Mouse (Mus musculus): ENCODE data around the gene Ptprm. TPM values are rescaled to one million over a fixed set of nuclear protein-coding genes. Genes with fewer than 3 reads are reported as not detected.

Ptprm gene
- total RNA-seq, 1 experiment from 2014 or later = not detected

DNA sequence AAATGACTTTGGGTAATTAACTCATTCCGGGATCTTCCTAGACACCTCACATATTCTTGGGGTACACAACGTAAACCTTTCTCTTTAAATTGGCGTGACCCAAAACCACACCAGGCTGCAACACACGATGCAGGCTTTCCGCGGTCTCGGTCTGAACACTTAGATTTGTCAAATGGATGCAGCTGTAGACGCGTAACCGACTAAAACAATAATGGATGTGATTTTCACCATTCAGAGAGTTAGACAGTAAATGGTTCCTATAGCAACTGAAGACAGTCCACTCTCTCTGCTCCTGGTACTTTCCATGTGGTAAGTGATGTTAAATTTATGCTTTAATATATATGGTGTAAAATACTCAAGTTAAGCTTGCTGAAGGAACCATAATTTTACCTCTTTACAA is 300.1 kb downstream of the Ptprm start:
- ATAC-seq (ENCODE audit: extremely low read depth, insufficient number of reproducible peaks, low FRiP score, poor library complexity, severe bottlenecking) = no peak

DNA sequence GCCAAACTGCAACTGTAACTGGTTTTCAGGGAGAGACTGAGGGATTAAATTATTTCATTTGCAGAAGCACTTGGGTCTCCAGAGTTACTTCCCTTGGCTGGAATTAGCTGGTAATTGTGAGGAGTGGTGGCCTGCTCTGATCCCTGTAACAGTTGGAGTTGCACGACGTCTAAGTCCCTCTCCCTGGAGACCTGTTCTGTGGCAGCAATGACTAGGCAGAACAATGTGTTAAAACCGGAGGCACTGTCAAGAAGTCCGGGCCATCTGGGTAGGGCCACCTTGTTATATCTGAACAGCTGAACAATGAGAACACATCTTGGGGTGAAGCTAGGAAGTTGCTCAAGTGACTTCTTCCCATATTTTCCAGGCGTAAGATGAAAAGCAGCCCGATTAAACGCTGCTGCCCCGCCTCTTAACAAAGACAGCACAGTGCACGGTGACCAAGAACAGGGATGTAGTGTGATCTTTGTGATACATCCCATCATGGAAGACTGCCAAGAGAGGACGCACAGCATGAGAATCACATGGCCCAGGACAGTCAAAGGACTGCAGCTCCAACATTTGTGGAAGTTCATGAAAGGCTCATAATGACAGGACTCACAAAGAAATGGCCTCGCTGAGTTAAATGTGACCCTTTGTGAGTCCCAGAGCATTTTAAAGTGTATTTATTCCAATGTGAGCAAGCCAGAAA is 301.5 kb downstream of the Ptprm start:
- ATAC-seq (ENCODE audit: extremely low read depth, insufficient number of reproducible peaks, low FRiP score, poor library complexity, severe bottlenecking) = no peak

DNA sequence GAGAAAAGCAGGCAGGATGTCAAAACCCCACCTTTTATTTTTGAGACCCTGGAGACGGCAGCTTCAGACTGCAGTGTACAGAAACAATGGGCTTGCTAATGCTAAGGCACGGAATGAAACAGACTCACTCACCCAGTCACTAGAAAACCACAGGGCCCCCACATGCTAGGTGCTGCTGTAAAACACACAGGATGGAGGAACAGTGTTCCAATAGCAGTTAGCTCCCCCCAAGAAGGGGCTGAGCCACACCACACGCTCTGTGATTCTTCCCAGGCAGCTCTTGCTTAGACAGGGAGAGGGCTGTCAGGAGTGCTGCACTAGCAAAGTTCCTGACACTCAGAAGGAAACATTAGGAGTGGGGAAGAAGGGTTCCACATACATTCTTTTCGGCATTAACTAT is 306.6 kb downstream of the Ptprm start:
- ATAC-seq (ENCODE audit: extremely low read depth, insufficient number of reproducible peaks, low FRiP score, poor library complexity, severe bottlenecking) = no peak

DNA sequence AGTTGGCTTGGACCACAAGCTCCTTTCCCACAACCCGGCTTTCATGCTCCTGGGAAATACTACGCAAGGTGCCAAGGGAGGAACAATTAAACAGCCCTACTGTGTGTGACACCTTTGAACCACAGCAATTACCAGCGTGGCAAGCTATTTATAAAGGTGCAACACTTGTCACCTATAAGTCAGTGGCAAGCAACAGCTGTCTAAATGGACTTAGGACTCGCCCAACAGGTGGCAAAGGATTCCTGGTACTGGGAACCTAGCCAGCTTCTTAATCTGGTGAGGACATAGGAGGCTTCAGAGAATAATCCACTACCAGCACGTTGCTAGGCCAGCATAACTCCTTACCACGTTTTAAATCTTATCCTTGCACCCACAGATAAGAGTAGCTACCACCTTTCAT is 315.7 kb downstream of the Ptprm start:
- no peak for ATAC-seq (ENCODE audit: extremely low read depth, insufficient number of reproducible peaks, low FRiP score, poor library complexity, severe bottlenecking)

DNA sequence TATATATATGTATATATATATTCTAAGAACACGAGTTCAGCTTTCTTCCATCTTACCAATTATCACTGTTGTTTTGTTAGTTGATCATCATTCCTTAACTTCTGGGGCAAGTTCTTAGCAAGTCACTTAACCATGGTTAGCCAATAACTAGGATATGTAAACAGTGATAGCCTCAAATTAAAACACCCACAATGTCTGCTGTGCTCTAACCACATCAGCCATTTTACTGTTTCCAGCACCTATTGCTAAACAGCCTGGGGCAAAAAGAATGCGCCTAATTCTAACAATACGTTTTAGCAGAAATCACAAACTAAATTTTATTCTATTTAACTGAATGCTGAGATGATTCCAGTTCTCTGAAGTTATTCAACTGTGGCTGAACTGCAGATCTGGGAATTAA is 320.7 kb downstream of the Ptprm start:
- ATAC-seq (ENCODE audit: extremely low read depth, insufficient number of reproducible peaks, low FRiP score, poor library complexity, severe bottlenecking) = no peak

DNA sequence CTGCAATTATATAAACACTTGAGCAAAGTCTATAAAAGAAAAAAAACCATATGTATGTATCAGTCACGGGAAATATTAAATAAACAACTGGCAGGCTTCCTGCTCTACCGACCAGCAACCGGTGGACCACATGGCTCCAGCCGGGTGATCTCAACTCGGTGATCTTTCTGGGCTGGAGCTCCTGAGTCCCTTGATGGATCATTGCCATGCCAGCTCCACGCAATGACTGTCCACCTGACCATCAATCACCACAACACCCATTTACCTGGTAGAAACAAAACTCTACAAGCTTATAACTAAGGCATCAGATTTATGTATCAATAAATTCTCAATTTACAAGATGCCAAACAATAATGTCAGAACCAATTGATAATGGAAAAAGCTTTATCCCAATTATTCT is 322.2 kb downstream of the Ptprm start:
- ATAC-seq (ENCODE audit: extremely low read depth, insufficient number of reproducible peaks, low FRiP score, poor library complexity, severe bottlenecking) = no peak

DNA sequence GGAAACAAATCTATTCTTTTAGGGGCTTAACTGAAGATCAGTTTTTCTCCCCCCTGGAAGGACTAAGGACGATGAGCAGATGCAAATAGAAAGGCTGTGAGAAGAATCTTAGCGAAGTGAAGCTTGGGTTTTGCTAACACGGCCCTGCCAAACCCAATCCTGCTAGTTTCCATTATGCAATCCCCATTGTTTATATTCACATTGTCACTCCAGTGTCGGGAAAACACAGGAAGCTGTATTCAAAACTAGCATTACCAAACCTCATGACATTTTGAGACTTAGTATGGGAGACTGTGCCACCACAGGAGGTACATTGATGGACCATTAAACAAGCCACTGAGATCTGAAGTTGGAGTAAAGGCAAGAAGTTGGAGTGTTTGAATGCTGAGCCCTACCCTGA is 322.9 kb downstream of the Ptprm start:
- no peak for ATAC-seq (ENCODE audit: extremely low read depth, insufficient number of reproducible peaks, low FRiP score, poor library complexity, severe bottlenecking)

DNA sequence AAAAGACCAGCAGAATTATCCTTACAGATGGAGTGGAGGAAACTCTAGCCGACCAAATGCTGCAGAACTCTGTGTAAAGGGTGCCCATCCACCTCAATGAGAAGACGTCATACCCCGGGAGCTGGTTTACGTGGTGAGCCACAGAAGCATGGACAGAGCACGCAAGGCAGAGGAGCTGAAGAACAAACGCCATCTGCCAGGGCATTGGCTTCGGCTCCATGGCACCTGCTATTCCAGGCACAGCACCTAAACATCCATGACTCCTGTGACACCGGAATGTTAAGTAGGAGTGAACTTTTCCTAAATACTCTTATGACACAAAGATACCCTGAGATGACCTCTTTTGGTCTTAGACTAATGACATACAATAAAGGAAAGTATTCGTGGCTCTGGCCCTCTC is 327.0 kb downstream of the Ptprm start:
- no peak for ATAC-seq (ENCODE audit: extremely low read depth, insufficient number of reproducible peaks, low FRiP score, poor library complexity, severe bottlenecking)

DNA sequence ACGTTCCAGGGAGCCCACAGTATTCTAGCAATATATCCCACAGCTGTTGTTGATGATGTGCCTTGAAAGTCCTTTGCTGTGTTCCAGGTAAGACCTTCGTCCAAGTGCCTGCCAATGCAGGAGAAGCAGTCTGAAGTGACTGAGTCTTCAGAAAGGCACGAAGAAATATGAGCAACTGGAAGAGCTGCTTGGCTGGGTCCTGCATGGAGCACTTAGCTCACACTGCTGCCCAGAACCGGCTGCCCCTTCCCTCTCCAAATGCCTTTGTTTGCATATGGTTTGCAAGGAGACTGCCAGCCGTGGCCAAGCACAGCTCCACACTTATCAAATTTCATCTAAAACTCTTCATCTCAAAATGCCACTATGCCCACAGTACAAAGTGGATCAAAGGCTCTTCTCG is 337.8 kb downstream of the Ptprm start:
- ATAC-seq (ENCODE audit: extremely low read depth, insufficient number of reproducible peaks, low FRiP score, poor library complexity, severe bottlenecking) = no peak

DNA sequence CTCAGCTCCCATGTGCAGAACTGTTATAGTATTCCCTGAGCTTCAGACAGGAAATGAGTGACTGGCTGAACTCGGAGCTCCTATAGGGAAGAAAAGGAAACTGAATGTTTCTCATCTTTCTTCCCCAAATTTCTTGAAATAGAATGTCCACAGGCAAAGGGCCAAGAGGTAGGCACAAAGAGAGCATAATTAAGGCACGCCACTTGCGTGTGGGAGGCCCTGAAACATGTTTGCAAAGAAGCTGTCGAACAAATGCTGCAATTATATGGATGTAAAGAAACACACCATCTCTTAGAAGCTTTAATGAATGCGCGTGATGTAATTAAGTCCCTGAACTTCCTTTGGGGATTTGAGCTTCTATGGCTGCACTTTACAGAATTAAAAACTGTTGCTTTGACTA is 341.0 kb downstream of the Ptprm start:
- no peak for ATAC-seq (ENCODE audit: extremely low read depth, insufficient number of reproducible peaks, low FRiP score, poor library complexity, severe bottlenecking)

DNA sequence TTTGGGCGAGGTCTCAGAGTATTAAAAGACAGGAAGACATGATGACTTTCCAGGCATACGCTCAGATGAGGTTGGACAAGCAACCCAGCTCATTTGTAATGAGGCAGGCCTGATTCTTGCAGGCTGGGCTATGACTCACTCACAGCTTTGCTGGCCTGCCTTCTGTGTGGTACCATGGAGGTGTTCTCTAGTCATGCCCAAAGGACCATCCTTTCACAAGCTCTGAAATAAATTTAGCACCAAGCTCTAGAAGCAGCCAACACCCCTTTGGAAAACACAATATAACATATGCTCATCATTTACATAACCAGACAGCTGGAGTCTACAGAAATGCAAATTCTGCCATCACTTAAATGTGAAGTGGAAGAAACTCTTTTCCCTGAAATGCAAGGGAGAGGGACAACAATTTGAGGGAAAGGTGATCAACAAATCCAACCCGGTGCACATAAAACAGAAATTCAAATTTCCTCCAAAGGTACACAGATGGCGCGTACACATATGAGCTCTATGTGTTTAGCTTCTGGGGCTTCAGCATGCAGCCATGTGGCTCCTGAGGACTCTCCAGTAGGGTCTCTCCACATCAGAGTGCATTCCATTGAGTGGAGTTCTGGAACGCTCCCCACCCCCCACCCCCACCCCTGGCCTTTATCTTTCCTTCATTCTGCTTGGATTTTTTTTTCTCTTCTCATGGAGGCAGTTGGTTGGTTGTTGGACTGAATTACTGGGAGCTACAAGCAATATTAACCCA is 342.2 kb downstream of the Ptprm start:
- ATAC-seq (ENCODE audit: extremely low read depth, insufficient number of reproducible peaks, low FRiP score, poor library complexity, severe bottlenecking) = no peak

DNA sequence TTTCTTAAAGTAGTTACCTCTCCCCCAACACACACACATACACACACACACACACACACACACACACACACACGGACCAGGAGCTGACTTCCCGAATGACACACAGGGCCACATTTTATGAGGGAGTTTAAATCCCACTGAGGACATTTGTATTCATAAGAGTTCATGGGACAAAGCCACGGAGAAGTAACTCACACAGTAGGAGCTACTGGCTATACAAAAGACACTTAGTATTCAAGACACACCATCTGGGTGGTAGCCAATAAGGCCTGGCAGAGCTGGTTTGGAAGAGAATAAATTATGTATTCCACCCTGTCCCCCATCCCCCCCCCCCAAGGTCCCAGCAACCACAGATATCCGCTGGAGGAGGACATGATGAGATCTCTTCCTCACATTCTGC is 344.1 kb downstream of the Ptprm start:
- no peak for ATAC-seq (ENCODE audit: extremely low read depth, insufficient number of reproducible peaks, low FRiP score, poor library complexity, severe bottlenecking)

DNA sequence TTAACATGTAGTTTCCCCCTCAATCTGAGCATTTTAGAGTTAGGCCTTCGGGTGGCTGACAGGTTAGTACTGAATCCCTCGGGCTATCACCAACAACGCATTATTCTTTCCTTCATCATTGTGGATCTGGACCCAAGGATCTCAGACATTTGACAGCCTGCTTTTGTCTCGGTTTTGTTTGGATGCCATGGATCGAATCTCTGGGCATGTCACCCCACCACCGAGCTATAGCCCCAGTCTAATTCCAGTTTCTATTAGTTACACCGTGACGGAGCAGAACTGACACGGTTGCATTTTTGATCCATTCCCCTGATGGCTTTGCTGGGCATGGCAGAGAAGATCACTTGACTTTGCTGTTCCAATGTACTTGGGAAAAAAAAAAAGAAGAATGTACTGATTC is 346.1 kb downstream of the Ptprm start:
- no peak for ATAC-seq (ENCODE audit: extremely low read depth, insufficient number of reproducible peaks, low FRiP score, poor library complexity, severe bottlenecking)

DNA sequence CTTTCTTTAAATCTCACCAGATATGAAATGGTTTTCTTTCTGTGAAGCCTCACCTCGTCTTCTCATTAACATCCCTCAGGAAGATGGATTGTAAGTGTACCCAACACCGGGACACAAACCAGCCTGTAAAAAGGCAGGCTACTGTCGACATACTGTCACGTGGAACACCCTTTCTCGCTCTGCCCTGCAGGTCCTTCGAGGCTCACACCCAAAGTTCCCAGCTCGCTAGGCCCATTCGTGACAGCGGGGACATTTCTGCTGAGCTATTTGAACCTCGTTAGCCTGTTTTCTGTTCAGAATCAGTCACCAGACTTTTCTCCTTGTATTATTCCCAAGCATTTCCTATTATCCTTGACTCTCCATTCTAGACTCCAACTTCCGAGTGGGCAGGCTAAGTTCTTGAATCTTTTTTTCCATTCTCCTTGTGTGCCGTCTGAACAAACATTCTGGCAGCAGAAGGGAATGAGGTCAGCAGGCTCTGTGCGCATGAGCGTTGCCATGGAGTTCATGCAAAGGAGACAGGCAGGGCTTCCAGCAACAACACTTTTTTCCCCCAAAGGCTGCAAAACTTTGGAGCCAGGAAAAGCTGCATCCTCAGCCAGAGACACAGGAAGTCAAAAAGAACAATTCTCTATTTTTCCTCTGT is 347.4 kb downstream of the Ptprm start:
- ATAC-seq (ENCODE audit: extremely low read depth, insufficient number of reproducible peaks, low FRiP score, poor library complexity, severe bottlenecking) = no peak

DNA sequence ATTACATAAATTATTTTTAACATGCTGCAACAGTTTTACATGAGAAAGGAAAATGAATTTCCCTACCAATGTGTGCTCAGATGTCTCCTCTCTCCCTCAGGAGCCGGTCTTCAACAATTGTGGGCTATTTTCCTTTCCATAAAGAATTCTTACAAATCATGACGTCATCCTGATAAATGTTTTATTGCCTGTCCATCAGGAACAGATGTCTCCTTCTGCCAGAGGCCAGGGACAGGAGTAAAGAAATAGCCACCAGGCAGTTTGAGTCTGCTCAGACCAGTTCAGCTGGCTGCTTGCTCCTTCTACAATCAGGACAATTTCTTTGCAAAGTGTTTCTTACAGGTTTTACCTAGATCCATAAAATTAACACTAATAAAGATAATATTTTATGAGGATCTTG is 357.4 kb downstream of the Ptprm start:
- ATAC-seq (ENCODE audit: extremely low read depth, insufficient number of reproducible peaks, low FRiP score, poor library complexity, severe bottlenecking) = no peak

DNA sequence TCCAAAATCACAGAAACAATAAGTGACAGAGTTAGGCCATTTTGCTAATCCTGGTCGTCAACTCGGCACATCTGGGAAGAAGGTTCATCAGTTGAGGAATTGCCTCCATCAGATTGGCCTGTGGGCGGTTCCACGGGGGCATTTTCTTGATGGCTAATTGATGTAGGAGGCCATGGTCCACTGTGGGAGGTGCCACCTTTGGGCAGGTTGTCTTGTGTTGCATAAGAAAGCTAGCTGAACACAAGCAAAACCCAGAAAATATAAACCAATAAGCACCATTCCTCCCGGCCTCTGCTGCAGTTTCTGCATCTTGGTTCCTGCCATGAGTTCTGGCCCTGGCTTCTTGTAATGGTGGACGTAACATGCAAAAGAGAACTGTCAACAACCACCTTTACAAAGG is 358.2 kb downstream of the Ptprm start:
- ATAC-seq (ENCODE audit: extremely low read depth, insufficient number of reproducible peaks, low FRiP score, poor library complexity, severe bottlenecking) = no peak

DNA sequence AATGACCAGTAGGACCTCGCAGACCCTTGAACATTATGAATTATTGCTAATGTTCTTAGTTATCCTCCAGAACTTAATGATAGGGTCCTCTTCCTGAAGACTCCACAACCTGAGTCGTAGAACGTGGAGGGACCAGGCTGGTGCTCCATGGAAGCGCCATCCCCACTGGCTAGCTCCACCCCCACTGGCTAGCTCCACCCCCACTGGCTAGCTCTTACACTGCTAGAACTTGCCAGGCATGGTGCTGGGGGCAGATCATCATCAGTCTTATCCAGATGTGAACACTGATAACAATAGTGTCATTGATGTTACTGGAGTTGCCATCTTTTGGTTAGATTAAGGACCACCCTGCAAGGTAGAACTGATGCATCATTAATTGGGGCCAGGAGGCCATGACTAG is 362.4 kb downstream of the Ptprm start:
- ATAC-seq (ENCODE audit: extremely low read depth, insufficient number of reproducible peaks, low FRiP score, poor library complexity, severe bottlenecking) = no peak

DNA sequence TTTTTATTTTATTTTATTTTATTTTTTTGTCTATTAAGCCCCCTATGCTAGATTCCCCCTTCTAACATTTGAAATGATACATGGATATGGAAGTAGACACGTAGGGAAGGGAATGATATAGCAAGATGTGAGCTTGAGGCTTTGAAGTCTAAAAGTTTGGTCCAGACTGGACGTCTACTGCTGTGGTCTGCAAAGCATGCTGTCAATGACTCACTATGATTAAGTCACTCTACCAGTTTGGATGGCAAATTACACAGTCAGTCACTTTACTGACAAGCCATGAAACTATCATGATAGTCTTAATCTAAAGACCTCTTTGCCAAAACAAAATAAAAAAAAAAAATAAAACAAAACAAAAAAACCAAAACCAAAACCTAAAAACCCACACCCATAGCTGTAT is 363.5 kb downstream of the Ptprm start:
- no peak for ATAC-seq (ENCODE audit: extremely low read depth, insufficient number of reproducible peaks, low FRiP score, poor library complexity, severe bottlenecking)

DNA sequence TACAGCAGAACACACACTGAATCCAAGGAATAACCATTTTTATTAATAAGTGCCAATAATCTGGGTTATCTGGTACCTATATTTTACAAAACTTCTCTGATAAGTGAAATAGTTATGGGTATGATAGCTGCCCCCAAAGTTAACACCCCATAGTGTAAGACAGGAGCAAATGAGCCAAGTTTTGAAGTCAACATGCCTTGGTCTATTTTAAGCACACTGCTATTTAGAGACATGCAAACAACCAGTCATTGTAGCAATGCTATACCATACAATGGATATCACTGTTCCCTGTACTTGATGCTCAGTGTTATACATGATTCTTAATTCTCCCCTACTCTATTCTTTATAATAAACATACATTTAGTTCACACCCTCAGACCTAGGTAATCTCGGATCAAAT is 366.2 kb downstream of the Ptprm start:
- no peak for ATAC-seq (ENCODE audit: extremely low read depth, insufficient number of reproducible peaks, low FRiP score, poor library complexity, severe bottlenecking)

DNA sequence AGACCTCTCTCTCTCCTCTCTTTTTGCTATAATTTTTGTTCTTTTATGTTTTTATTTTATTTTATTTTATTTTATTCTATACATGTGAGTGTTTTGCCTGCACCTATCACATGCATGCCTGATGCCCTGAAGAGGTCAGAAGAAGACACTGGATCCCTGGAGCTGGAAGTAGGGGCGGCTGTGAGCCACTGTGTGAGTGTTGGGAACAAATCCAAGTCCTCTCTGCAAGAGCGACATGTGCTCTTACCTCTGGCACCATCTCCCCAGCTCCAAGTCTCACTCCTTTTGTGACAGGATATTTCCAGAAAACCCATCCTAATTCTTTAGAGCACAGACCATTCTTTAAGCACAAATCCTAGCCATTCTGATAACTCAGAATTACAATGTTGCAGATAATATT is 372.6 kb downstream of the Ptprm start:
- no peak for ATAC-seq (ENCODE audit: extremely low read depth, insufficient number of reproducible peaks, low FRiP score, poor library complexity, severe bottlenecking)
